Mouse (Mus musculus) layer of hippocampus, postnatal 36 days (tissue): Measurements from ENCODE around the gene Ick. TPM values are rescaled to one million over a fixed set of nuclear protein-coding genes. Genes with fewer than 3 reads are reported as not detected.
"Not testable (repeated sequence)": the region's sequence is repeated elsewhere in the genome, so short reads cannot be mapped to it uniquely, and the experiment has no call there.

ENCODE experiments used
- DNase-seq, 2 experiments: peaks; one replicate each; pipeline ENCODE4 v3.0.0; 2022
- total RNA-seq, 2 experiments: library from RNA; stranded (reverse); gene quantifications; 2 replicates each; pipeline ENCODE4 v1.2.3; 2021

Gene Ick
- total RNA-seq, 2 experiments from 2014 or later = 21.3 to 22.2 TPM

GRCm38 (mm10) chr9:78154211-78154977 is 45.4 kb downstream of the Ick start:
- no peak for DNase-seq

DNA sequence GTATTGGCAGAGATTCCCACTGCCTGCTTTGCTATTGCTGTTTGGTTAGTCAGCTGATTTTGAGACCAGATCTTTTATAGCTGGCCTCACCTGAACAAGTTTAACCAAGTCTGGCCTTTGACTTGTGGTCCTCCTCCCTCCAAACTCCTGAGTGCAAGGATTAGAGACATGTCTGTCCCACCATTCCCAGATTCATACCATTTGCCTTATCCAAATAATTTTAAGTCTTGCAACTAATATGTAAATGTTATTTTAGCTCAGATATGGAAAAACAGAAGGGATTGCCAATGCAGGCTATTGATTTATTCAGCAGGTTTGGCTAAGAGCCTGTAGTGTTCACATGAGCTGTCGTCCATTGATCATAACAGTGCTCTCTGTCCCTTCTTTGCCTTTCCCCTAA is 48.2 kb downstream of the Ick start:
- no peak for DNase-seq

- no peak for DNase-seq
These were observed 54.3 kb downstream of the Ick start for GRCm38 (mm10) chr9:78163291-78163690.

GRCm38 (mm10) chr9:78164741-78165140 is 55.7 kb downstream of the Ick start:
- DNase-seq = no peak

GRCm38 (mm10) chr9:78165454-78165853 is 56.5 kb downstream of the Ick start:
- no peak for DNase-seq

GRCm38 (mm10) chr9:78166694-78167452 is 57.9 kb downstream of the Ick start:
- DNase-seq = no peak

GRCm38 (mm10) chr9:78167453-78167969 is 58.5 kb downstream of the Ick start:
- no peak for DNase-seq

- no peak for DNase-seq
These were observed 59.9 kb downstream of the Ick start for GRCm38 (mm10) chr9:78168864-78169263.

DNA sequence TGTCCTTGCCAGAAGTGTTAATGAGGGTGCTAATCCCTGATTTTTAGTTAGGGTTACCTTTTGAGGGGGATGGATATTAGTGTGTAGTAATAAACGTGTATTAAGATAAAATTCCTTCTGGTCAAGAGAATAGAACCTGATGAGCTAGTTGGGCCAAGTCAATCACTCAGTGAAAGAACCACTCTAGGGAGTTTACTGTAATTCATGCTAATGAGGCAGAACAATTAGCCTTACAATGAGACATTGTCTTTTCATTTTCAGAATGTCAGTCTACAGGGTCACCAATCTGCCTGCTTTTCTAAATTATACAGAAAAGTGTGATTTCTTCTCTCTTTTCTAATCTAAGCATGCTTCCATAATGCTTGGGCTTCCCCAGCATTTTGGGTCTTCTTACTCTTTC is 65.0 kb downstream of the Ick start:
- DNase-seq = no peak

DNA sequence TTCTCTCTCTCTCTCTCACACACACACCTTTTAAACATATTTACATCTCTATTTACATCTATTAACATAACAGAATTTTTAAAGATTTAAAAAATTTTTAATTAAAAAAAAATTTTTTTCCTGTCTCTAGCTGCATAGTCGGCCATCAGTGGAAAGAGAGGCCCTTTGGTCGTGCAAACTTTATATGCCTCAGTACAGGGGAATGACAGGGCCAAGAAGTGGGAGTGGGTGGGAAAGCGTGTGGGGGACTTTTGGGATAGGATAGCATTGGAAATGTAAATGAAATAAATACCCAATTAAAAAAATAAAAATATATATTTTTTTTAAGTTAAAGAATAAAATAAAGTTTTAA is 65.9 kb downstream of the Ick start:
- DNase-seq = not testable (repeated sequence)

GRCm38 (mm10) chr9:78175277-78176200 is 66.5 kb downstream of the Ick start:
- DNase-seq = peak; percentile 91

DNA sequence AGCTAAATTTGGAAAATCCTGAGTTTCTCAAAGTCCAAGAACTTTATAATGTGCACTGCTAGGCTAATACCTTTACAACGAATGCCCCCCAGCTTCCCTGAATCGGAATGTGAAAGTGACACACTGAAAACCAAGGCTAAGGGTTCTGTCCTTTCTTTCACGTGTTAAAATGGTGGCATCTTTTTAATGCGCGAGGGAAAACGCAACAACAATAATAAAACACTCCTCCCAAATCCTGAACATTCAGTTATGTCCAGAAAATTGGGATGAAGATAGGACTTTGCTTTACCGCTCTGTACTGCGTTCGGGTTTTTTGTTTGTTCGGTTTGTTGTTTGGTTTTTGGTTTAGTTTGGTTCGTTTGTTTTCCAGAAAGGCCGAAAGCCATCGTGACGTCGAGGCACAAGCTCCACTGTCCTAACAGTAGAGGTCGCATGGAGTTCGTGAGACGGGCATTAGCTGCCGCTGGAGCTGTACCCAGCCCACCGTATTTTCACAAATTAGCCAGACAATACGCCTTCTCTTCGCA is 67.3 kb downstream of the Ick start:
- peak in 1 of 2 experiments; percentile 34 for DNase-seq

- DNase-seq = no peak
These were observed 67.8 kb downstream of the Ick start for GRCm38 (mm10) chr9:78176831-78177230.

DNA sequence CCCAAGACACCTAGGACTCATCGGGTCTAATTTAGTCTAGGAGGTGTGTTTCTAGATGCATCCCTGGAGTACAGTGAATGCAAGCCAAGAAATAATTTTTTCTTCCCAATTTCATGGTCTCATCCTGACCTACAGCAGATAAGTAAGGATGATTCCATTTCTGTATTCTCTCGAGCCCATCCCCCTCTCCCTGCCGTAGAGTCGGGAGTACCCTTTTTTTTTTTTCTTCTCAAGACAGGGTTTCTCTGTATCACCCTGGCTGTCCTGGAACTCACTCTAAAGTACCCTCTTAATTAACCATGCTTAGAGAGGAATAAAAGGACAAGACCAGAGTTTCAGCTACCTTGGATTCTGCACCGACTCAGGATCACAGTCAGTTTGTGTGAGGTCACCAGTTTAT is 69.2 kb downstream of the Ick start:
- no peak for DNase-seq

DNA sequence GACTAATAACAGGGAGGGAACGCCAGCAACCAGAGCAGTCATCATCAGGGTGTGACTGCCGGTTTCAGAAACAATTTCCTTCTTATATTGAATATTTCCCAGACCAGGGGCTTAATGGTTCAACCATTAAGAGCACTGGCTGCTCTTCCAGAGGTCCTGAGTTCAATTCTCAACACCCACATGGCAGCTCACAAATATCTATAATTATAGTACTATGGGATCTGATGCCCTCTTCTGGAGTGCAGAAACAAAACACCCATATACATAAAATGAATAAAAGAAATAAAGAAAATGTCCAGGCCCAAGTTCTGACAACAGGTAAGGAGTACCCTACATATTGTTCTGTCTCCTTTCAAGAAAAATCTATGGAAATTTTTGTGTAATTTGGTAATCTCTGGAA is 70.1 kb downstream of the Ick start:
- no peak for DNase-seq

DNA sequence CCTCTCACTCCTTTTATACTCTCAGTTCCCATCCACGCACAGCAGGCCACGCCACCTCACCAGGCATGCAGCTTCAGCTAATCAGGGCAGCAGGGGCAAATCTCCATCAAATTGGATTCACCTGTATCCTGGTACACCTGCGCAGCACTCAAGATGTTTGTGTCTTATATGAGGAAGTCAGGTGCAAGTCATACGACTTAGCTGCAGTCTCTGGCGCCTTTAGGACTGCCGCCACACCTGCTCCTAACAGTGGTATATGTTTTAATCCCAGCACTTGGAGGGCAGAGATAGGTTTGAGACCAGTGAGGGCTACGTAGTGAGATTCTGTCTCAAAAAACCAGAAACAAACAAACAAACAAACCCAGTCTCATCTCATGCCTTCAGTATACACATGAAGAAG is 73.5 kb downstream of the Ick start, which contains the start of gene Gsta4:
Gene Gsta4 (plus strand): TSS at position 301 of the 400 bp plus-strand sequence.
- not testable (repeated sequence) for DNase-seq

GRCm38 (mm10) chr9:78185686-78186085 is 76.7 kb downstream of the Ick start:
- DNase-seq = no peak

GRCm38 (mm10) chr9:78188910-78189309 is 79.9 kb downstream of the Ick start:
- DNase-seq = no peak

- DNase-seq = no peak
These were observed 82.0 kb downstream of the Ick start for GRCm38 (mm10) chr9:78190651-78191634.

GRCm38 (mm10) chr9:78191736-78192135 is 82.7 kb downstream of the Ick start:
- peak in 1 of 2 experiments; percentile 24 for DNase-seq
